Mouse (Mus musculus): ENCODE results near the gene Slk.

Slk gene

DNA sequence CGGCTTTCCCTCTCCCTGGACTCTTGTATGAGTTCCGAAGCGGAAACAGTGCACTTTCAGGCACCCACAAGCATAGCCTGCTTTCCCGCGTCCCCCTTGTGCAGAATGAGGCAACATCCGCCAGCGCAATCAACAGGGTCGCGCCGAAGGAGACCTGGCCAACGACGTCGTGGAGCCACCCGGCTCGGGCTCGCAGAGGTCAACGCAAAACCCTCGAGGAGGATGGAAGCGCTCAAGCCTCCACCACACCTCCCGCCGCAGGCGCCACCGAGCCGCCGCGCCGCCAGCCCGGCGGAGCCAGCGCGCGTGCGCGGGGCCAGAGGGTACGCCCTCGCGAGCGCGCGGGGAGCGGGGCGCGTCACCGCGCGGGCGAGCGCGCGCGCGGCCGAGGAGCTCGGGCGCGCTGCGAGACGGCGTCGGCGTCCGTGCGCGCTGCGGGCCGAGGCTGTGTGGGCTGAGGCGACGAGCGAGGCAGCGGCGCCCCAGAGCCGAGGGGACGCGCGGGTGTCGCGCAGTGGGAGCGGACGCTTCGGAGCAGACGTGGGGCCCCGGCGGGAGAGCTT, at the start of gene Slk:
Slk (plus strand) TSS at position 454 of the 563 bp plus-strand sequence.
- DNase-seq (ENCODE audit: low spot score): peak; percentile 72

- DNase-seq (ENCODE audit: low spot score): peak; percentile 28
Measured at GRCm38 (mm10) chr19:47531309-47531708, 48.2 kb upstream of the Slk start.

DNA sequence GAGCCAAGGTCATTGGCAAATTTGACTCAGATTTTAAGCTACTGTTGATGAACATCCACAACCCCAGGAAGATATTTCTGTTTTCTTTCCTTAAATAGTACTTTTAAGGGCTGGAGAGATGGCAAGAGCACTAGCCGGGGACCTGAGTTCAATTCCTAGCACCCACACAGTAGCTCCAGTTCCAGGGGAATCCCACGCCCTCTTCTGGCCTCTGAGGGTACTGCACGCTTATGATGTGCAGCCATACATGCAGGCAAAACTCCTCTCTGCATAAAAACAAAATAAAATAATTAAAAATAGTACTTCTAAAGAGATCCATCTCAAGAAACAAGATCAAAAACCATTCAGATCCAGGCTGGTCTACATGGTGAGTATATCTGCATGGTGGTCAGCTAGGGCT, 47.0 kb upstream of the Slk start:
- no peak for DNase-seq (ENCODE audit: low spot score)

DNA sequence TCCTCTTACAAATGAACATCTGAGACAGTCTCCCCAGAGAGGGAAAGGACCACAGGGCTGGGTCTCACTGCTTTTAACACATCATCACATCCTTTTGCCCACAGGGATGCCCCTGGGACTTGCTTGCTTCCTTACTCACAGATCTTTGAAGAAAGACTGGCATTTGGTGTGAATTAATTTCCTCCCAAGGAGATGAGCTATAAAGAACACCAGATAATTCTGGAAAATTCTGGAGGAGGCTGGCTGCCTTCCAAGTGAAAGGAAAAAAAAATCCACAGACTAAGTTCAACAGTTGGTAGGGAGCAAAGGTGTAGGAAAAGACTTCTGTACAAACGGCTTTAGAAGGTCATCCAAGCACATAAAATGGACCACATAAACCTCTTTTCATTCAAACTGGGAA, 45.3 kb upstream of the Slk start:
- no peak for DNase-seq (ENCODE audit: low spot score)

DNA sequence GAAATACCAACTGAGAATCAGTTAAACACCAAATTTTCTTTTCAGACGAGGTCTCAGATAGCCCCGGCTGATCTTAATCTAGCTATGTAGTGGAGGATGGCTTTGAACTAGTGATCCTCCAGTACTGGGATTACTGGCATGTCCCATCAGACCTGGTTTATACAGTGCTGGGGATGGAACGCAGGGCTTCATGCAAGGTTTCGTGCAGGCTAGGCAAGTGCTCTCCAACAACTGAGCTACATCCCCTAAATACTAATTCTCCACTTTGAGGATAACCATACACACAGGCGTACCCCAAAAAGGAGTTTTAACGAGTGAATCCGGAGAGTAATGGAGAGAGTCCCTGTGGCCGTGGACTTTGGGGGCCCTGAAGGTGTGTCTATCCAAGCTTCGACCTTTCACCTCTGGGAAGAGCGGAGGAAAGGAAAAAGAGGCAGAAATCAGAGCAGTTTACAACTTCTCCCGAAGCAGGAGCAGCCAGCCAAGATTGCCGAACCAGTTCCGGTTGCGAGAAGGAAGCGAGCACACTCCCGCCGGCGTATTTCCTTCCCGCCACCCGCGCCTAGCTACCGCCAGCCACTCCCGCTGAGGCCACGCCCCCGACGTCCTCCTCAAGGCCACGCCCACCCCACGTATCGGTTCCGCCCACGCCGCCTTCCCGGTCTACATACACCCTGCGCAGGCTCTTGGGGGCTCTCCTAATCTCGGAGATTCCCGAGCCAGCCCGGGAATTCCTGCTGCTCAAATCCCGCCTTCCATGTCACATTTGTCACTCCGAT, 42.8 kb upstream of the Slk start:
- DNase-seq (ENCODE audit: low spot score): peak; percentile 99

DNA sequence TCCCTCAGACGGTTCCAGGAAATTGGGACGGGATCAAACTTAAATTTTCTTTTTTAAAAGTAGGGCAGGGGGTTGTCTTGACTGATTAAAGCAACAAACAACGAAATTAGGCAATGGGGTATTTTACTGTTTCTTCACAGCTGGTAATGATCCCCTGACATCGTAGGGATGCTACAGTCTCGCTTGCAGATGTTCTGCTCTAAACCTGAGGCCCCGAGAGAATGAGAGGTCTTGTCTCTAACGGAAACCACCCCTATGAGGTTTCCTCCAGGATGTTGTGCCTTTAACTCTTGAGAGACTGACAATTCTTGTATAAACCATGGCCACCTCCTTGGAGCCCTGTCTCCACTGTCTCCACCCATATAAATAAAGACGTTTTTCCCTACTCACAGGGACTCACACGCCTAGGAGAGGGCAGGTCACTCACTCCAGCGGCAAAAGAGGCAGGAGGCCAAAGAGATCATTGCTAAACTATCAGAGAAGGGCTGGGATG, 42.1 kb upstream of the Slk start, which contains the start of gene Stn1:
Stn1 (minus strand) TSS at position 208 of the 493 bp plus-strand sequence.
- DNase-seq (ENCODE audit: low spot score): peak; percentile 28

DNA sequence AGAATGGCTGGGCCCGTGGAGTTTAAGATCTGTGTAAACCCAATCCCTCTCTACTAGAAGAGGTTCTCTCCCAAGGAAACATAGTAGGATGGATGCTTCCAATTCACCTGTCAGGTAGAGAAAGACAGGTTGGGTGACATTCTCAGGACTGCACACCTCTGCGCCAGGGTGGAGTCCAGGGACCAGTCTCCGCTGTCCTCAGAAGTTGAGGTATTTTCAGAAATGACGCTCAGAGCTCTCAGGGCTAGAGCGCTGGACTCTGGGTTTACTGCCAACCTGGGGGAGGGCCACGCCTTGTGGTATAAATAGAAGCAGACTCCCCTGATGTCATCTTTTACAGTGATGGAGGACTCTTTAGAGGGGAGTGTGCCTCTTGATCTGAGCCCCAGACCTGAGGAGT, 41.6 kb upstream of the Slk start:
- DNase-seq (ENCODE audit: low spot score): peak; percentile 53

- DNase-seq (ENCODE audit: low spot score): peak; percentile 65
Measured at GRCm38 (mm10) chr19:47538801-47539200, 40.7 kb upstream of the Slk start.

DNA sequence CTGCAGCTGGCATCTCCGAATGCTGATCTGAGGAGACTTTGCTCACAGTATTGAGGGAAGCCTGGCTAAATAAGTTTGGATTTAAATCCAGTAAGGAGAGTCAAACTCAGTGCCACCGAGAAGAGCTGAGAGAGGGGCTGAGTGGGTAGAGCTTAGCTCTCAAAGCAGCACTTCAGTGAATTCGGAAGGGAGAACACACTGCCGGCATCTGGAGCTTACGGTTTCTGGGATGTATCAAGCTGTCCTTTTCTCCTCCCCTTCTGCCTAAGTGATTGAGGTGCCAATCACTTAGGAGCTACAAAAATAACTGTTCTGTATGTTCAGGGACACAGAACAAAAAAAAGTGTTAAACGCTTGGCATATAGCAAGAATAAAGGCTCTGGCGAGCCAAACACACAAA, 37.0 kb upstream of the Slk start:
- DNase-seq (ENCODE audit: low spot score): no peak

GRCm38 (mm10) chr19:47545055-47545454, 34.4 kb upstream of the Slk start:
- no peak for DNase-seq (ENCODE audit: low spot score)

GRCm38 (mm10) chr19:47545528-47545927, 34.0 kb upstream of the Slk start:
- no peak for DNase-seq (ENCODE audit: low spot score)

- DNase-seq (ENCODE audit: low spot score): no peak
Measured at GRCm38 (mm10) chr19:47548432-47549076, 30.9 kb upstream of the Slk start.

DNA sequence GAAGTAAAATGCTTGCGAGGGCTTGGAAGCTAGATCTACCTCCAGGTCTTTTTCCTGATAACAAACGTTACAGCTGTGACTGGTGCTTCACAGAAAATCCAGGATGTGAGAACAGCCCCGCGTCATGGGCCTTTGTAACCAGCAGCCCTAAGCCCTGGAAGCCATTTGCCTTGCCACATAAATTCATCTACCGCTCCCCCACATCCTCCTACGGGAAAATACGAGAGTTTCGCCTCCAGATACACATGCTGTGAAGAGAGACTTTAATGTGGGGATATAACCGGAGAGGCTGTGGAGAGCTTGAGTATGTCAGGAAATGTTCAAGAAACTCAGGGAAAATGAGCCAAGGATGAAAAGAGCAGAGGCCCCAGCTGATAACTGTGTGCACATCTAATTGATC, 30.3 kb upstream of the Slk start:
- no peak for DNase-seq (ENCODE audit: low spot score)

GRCm38 (mm10) chr19:47549584-47549983, 29.9 kb upstream of the Slk start:
- DNase-seq (ENCODE audit: low spot score): no peak

DNA sequence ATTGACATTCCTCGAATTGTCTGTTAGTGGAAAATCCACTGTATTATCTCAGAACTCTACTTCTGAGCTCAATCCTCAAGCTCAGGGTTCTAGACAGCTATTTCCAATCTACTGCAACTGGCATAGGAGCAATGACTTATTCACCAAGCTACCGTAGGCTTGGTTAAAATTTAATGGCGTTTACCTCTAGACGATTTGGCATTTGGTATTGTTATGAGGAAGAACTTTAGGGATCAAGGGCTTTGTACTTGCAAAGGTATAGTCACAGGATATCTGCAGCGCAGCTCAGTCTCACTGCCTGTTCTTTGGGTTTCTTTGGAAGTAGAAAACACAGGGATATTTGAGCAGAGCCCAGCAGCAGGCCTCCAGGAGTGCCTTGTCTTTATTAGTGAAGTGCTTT, 20.3 kb upstream of the Slk start:
- DNase-seq (ENCODE audit: low spot score): no peak

GRCm38 (mm10) chr19:47559751-47560512, 19.5 kb upstream of the Slk start:
- peak; percentile 18 for DNase-seq (ENCODE audit: low spot score)

- DNase-seq (ENCODE audit: low spot score): no peak
Measured at GRCm38 (mm10) chr19:47560544-47561161, 18.8 kb upstream of the Slk start.

- no peak for DNase-seq (ENCODE audit: low spot score)
Measured at GRCm38 (mm10) chr19:47561996-47562441, 17.5 kb upstream of the Slk start.

- no peak for DNase-seq (ENCODE audit: low spot score)
Measured at GRCm38 (mm10) chr19:47563715-47564114, 15.8 kb upstream of the Slk start.

DNA sequence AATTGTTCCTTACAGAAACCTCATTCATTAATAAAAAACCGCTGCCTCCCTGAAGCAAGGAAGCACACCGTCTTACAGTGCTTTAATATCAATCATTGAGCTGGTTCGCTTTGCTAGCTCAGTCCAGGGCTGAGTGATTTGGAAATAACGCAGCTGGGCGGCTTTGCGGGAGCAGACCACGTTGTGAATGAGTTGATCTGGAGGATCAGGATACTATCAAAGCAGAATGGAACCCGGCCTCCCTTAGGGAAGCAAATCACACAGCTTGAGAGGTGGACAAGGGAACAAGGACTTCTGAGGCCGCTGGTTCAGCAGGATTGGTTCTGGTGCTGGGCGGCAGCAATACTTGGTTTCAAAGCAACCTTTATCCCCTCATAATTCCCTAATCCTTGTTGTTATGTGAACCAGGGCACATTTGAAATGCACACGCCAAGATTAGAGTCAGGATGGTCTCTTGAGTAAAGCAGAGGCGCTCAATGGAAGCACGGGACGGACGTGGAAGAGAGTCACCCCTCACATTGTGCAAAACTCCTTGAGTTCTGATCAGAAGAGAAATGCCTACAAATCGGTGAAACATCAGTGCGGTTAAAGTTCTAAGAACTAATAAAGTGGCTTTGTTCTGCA, 14.3 kb upstream of the Slk start:
- no peak for DNase-seq (ENCODE audit: low spot score)

DNA sequence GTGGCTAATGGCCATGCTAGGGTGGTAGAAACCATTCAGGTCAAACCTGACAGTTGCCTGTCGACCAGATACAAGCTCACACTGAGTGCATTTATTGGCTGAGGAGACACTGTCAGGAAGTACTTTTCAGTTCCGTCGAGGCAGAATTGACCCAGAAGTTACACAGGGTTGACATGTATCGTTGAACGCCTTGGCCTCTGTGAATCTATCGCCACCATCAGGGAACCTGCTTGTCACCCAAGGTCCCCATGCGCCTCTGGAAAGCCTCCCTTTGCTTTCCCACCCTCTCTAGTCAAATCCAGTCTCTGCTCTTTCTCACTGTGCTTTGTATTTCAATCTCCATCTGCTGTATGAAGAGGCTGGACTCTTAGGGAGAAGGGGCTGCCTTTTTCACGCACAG, 13.5 kb upstream of the Slk start:
- DNase-seq (ENCODE audit: low spot score): no peak

Data from lung, postnatal 25 days (tissue).